Mouse (Mus musculus) forebrain, embryonic 16.5 days (tissue): Measurements from ENCODE around the gene Tbc1d22b. TPM values are rescaled to one million over a fixed set of nuclear protein-coding genes. Genes with fewer than 3 reads are reported as not detected.

Experiments
- ATAC-seq: fragments of 200-750 bp; cut with Nextera tagmentation; 2 replicates; pipeline ENCODE4 v1.8.0; 2017; ENCODE audit warnings: mild to moderate bottlenecking, moderate library complexity
- H3K27ac ChIP-seq: fragments of 300-500 bp; sonication (generic); 2 replicates; pipeline ENCODE4 v1.5.1; 2014; ENCODE audit warnings: low read length, control low read depth
- H3K27me3 ChIP-seq: fragments of 300-500 bp; sonication (generic); replicated peaks from 2 replicates; pipeline ENCODE4 v1.6.1; 2014; ENCODE audit warnings: low read length; ENCODE audit not compliant: control insufficient read depth, insufficient read depth
- H3K36me3 ChIP-seq: fragments of 300-500 bp; sonication (generic); 2 replicates; pipeline ENCODE4 v1.6.1; 2014; ENCODE audit not compliant: control insufficient read depth, insufficient read depth
- H3K4me1 ChIP-seq: fragments of 300-500 bp; sonication (generic); replicated peaks from 2 replicates; pipeline ENCODE4 v1.6.1; 2014; ENCODE audit warnings: low read length; ENCODE audit not compliant: control insufficient read depth, insufficient read depth
- H3K4me2 ChIP-seq: fragments of 300-500 bp; sonication (generic); 2 replicates; pipeline ENCODE4 v1.6.1; 2014; ENCODE audit warnings: mild to moderate bottlenecking, low read length, control low read depth
- H3K4me3 ChIP-seq: fragments of 300-500 bp; sonication (generic); replicated peaks from 2 replicates; pipeline ENCODE4 v1.5.1; 2014; ENCODE audit warnings: mild to moderate bottlenecking, low read length, control low read depth
- H3K9ac ChIP-seq: fragments of 300-500 bp; sonication (generic); replicated peaks from 2 replicates; pipeline ENCODE4 v1.6.1; 2014; ENCODE audit warnings: low read depth, low read length, control low read depth
- H3K9me3 ChIP-seq: fragments of 300-500 bp; sonication (generic); 2 replicates; pipeline ENCODE4 v1.6.1; 2016; ENCODE audit warnings: low read length; ENCODE audit not compliant: control insufficient read depth
- WGBS: fragments of 180-500 bp; shearing (Covaris S2); extraction: QIAGEN DNeasy Blood & Tissue Kit; methylation state at CpG from one replicate; pipeline ENCODE4 v1.1.7; 2014; 5-methylcytosine and 5-hydroxymethylcytosine counted together
- polyA plus RNA-seq: library from polyadenylated mRNA; unstranded; fragments of >200 nt; fragmentation: Nextera tagmentation; extraction: Ambion mirVana; gene quantifications from 2 replicates; pipeline ENCODE4 v1.2.1, GENCODE M21; 2015

The Tbc1d22b gene
- polyA plus RNA-seq, 1 experiment from 2014 or later: 25.9 TPM

DNA sequence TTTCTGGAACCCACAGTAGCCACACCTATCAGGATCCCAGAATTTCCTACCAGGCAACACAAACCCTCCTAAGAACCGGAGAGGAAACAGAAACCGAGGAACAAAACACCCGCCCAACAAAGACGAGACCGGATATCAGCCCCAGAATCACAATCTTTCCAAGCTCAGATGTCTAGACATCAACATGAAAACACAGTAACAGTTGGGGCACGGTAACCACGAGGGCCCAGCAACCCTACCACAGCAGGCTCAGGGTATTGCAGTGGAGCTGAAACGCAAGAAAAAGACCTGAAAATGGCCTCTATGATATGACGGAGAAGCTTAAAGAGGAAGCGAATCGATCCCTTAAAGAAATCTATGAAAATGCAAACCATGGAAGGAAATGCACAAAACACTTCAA is 15.7 kb upstream of the Tbc1d22b start:
- no peaks in the 10 kb centered on the region for H3K4me1 ChIP-seq
- WGBS: 93% methylated on average over 11 of the region's 11 CpGs
- no peaks in the 10 kb centered on the region for H3K36me3 ChIP-seq
- no peak overlapping the region for H3K4me3 ChIP-seq
- no peak overlapping the region for H3K9ac ChIP-seq
- ATAC-seq: no peak
- H3K27me3 ChIP-seq: no peaks in the 10 kb centered on the region
- no peaks in the 10 kb centered on the region for H3K9me3 ChIP-seq
- no peak overlapping the region for H3K4me2 ChIP-seq
- H3K27ac ChIP-seq: no peak overlapping the region

DNA sequence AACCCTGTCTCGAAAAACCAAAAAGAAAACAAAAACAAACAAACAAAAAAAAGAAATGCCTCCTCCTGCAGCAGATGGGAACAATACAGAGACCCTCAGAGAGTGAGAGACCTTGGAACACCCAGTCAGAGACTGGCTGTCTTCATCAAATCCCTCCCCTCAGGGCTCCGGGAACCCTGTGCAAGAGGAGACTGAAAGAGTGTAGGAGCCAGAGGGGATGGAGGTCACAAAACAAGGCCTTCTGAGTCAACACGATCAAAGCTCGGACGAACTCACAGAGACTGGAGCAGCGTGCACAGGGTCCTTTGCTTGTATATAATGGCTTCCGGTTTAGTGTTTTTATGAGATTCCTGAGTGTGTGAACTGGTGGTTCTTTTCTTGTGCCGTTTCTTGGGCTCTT is 9.2 kb upstream of the Tbc1d22b start:
- ATAC-seq: no peak
- Histone ChIP-seq H3K36me3 (no peaks in the 10 kb centered on the region), H3K4me2 (no peak overlapping the region), H3K4me1 (no peaks in the 10 kb centered on the region), H3K4me3 (no peak overlapping the region), H3K27ac (no peak overlapping the region), H3K27me3 (no peaks in the 10 kb centered on the region), H3K9me3 (no peaks in the 10 kb centered on the region), H3K9ac (no peak overlapping the region)
- WGBS: 92% methylated on average over 8 of the region's 8 CpGs

DNA sequence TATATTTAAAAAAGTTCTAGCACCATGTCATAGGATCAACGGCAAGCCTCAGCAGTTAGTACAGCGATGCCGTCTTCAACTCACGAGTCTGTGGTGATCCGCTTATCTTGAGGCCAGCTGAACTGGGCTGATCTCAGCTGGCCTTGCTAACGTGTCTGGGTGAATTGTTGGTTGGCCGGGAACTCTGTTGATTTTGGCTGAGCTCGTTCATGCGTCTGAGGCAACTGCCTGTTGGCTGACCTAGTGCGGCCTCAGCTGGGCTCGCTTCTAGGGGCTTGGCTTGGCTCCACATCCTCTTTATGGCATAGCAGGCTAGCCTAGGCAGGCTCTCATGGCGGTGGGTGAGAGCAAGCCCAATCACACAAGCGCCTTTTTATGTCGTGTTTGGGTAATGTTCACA is 8.2 kb upstream of the Tbc1d22b start:
- H3K4me3 ChIP-seq: no peak overlapping the region
- no peak overlapping the region for H3K9ac ChIP-seq
- H3K27me3 ChIP-seq: no peaks in the 10 kb centered on the region
- H3K27ac ChIP-seq: no peak overlapping the region
- no peak for ATAC-seq
- WGBS: 65% methylated on average over 14 of the region's 14 CpGs
- H3K4me2 ChIP-seq: no peak overlapping the region
- no peaks in the 10 kb centered on the region for H3K4me1 ChIP-seq
- H3K9me3 ChIP-seq: no peaks in the 10 kb centered on the region
- H3K36me3 ChIP-seq: no peaks in the 10 kb centered on the region

DNA sequence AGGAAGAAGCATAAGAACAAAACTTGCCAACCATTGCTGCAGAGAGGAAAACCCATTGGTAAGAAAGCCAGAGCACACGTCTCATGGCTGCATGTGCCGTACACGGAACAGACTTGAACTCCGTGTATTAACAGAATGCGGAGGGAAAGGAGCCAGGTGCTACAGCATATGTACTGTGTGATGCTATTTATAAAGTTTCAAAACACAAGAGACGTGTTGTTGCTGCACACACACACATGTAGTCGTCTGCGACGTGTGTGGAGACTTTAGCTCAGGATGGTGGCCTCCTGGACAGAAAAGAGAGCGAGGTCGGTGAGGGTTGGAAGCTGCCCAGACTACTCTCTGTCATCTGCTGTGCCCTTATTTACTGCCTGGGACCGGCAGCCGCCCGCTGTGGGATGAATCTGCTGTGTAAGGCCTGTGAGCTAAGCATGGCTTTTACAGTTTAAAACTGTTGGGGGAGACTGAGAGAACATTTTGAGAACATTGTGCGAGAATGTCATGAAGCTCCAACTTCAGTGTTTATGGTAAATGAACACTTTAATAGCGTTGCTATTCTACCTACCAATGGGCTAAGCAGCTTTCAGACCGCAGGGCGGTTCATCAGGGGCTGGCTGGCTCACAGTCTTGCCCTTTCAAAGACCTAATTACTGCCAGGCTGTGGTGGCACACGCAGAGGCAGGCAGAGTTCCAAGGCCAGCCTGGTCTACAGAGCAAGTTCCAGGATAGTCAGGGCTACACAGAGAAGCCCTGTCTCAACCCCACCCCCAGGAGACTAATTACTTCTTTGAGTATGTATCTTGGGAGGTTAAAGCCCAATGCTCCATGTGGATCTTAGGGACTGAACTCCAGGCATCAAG is 6.5 kb upstream of the Tbc1d22b start:
- Histone ChIP-seq H3K4me2 (no peak overlapping the region), H3K4me3 (no peak overlapping the region), H3K9ac (no peak overlapping the region), H3K27me3 (no peaks in the 10 kb centered on the region), H3K4me1 (no peaks in the 10 kb centered on the region), H3K36me3 (no peaks in the 10 kb centered on the region), H3K27ac (no peak overlapping the region), H3K9me3 (no peaks in the 10 kb centered on the region)
- ATAC-seq: no peak
- 81% methylated on average over 19 of the region's 19 CpGs for WGBS

DNA sequence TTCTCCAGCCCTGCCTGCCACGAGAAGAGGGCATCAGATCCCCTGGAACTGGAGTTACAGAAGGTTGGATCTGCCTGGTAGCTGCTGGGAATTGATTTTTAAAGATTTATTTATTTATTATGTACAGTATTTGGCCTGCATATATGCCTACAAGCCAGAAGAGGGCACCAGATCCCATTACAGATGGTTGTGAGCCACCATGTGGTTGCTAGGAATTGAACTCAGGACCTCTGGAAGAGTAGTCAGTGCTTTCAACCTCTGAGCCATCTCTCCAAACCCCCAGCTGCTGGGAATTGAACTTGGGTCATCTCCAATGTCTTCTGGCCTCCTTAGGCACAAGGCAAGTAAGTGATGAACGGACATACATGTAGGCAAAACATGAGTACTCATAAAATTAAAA is 5.5 kb upstream of the Tbc1d22b start:
- Histone ChIP-seq H3K27me3 (no peaks in the 10 kb centered on the region), H3K36me3 (no peaks in the 10 kb centered on the region), H3K27ac (no peak overlapping the region), H3K4me1 (no peaks in the 10 kb centered on the region), H3K4me2 (no peak overlapping the region), H3K9me3 (no peaks in the 10 kb centered on the region), H3K4me3 (no peak overlapping the region), H3K9ac (no peak overlapping the region)
- 76% methylated on average over 2 of the region's 2 CpGs for WGBS
- ATAC-seq: no peak

DNA sequence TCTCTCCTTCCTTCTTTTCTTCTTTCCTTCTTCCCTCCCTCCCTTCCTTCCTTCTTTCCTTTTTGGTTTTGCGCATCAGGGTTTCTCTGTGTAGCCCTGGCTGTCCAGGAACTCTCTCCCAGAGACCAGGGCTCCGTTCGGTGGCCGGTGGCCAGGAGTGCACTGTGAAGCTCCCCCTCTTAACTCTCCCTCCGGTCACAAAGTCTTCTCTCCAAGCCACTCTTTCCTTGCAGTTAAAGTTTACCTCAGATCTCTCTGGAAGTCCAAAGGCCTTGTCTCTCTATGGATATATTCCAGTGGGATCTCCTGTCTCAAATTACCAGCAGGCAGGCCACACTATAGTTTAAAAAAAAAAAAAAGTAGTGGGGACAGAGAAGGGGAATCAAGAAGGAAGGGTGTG is 4.3 kb upstream of the Tbc1d22b start:
- Histone ChIP-seq H3K36me3 (no peaks in the 10 kb centered on the region), H3K9ac (no peak overlapping the region), H3K4me3 (no peak overlapping the region), H3K4me2 (no peak overlapping the region), H3K27ac (no peak overlapping the region), H3K27me3 (no peaks in the 10 kb centered on the region), H3K9me3 (no peaks in the 10 kb centered on the region), H3K4me1 (peaks cover 3% of the 10 kb centered on the region)
- 92% methylated on average over 5 of the region's 5 CpGs for WGBS
- no peak for ATAC-seq

- no peaks in the 10 kb centered on the region for H3K27me3 ChIP-seq
- H3K4me1 ChIP-seq: peaks cover 15% of the 10 kb centered on the region
- 62% methylated on average over 3 of the region's 3 CpGs for WGBS
- no peak overlapping the region for H3K9ac ChIP-seq
- H3K27ac ChIP-seq: no peak overlapping the region
- H3K36me3 ChIP-seq: no peaks in the 10 kb centered on the region
- H3K4me3 ChIP-seq: no peak overlapping the region
- no peak overlapping the region for H3K4me2 ChIP-seq
- H3K9me3 ChIP-seq: no peaks in the 10 kb centered on the region
- no peak for ATAC-seq
Observed at GRCm38 (mm10) chr17:29548494-29548893, 1.1 kb upstream of the Tbc1d22b start.

DNA sequence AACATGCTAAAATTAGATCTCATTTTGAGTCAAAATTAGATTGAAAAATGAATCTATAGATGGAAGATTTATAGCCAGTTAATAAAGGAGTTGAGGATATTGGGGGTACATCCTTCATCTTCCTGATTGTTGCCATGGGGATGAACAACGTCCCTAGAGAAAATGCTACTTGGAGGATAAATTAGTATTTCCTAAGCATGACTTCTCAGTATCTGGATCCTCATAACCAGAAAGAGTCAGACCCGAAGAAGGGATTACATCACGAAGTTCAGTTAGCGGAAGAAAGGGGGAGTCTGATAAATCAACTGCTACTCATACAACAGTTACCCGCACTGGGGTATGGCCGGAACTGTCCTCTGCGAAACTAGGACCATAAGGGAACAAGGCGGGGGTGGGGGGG is 591 bp upstream of the Tbc1d22b start:
- Histone ChIP-seq H3K4me2 (peak overlapping the region; percentile 97), H3K4me3 (peak overlapping the region; percentile 96), H3K9me3 (no peaks in the 10 kb centered on the region), H3K4me1 (peaks cover 15% of the 10 kb centered on the region), H3K27me3 (no peaks in the 10 kb centered on the region), H3K27ac (no peak overlapping the region), H3K36me3 (no peaks in the 10 kb centered on the region), H3K9ac (no peak overlapping the region)
- peak; percentile 19; the same call in 1 of the 2 replicates for ATAC-seq
- WGBS: 55% methylated on average over 8 of the region's 8 CpGs

DNA sequence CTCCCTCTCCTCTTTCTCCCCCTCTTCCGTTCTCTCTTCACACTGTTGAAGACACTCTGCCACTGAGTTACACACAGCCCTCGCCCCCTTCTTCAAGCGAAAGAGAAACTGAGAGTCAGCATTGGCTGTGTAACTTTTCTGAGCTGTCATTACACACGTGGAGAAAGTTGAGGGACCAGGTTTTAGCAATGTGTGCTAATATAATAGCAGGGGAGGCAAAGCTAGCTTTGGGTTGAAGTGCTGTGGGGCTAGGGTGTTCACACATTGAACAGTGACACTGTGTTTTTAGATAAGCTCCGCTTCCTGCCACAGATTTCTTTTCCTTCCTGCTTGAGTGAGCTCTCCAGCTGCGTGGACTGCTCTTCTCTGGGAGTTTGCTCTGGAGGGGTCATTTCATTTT is 1.4 kb downstream of the Tbc1d22b start:
- no peaks in the 10 kb centered on the region for H3K36me3 ChIP-seq
- H3K4me3 ChIP-seq: no peak overlapping the region
- no peak overlapping the region for H3K4me2 ChIP-seq
- no peak for ATAC-seq
- WGBS: 64% methylated on average over 6 of the region's 6 CpGs
- peaks cover 15% of the 10 kb centered on the region for H3K4me1 ChIP-seq
- no peak overlapping the region for H3K9ac ChIP-seq
- H3K27ac ChIP-seq: no peak overlapping the region
- no peaks in the 10 kb centered on the region for H3K27me3 ChIP-seq
- no peaks in the 10 kb centered on the region for H3K9me3 ChIP-seq
